Mouse (Mus musculus) liver, embryonic 16.5 days (tissue): ENCODE measurements around the gene Gm42878. TPM values are rescaled to one million over a fixed set of nuclear protein-coding genes. Genes with fewer than 3 reads are reported as not detected.

Experiments used
- ATAC-seq: fragments of 200-750 bp; cut with Nextera tagmentation; 2 replicates; pipeline ENCODE4 v1.8.0; 2017; ENCODE audit warnings: low read depth, mild to moderate bottlenecking, moderate number of reproducible peaks, moderate library complexity
- H3K27ac ChIP-seq: fragments of 300-500 bp; sonication (generic); 2 replicates; pipeline ENCODE4 v1.5.1; 2014; ENCODE audit warnings: mild to moderate bottlenecking, low read length
- H3K27me3 ChIP-seq: fragments of 300-500 bp; sonication (generic); 2 replicates; pipeline ENCODE4 v1.6.1; 2014; ENCODE audit warnings: low read depth, low read length, mixed read lengths; ENCODE audit not compliant: control insufficient read depth, insufficient read depth
- H3K36me3 ChIP-seq: fragments of 300-500 bp; sonication (generic); 2 replicates; pipeline ENCODE4 v1.6.1; 2014; ENCODE audit warnings: mild to moderate bottlenecking; ENCODE audit not compliant: control insufficient read depth, insufficient read depth
- H3K4me1 ChIP-seq: fragments of 300-500 bp; sonication (generic); 2 replicates; pipeline ENCODE4 v1.6.1; 2014; ENCODE audit warnings: low read depth, low read length, mixed read lengths; ENCODE audit not compliant: control insufficient read depth
- H3K4me2 ChIP-seq: fragments of 300-500 bp; sonication (generic); 2 replicates; pipeline ENCODE4 v1.6.1; 2014; ENCODE audit warnings: low read depth, low read length, mixed read lengths
- H3K4me3 ChIP-seq: fragments of 300-500 bp; sonication (generic); 2 replicates; pipeline ENCODE4 v1.5.1; 2014; ENCODE audit warnings: low read depth, mild to moderate bottlenecking, low read length
- H3K9ac ChIP-seq: fragments of 300-500 bp; sonication (generic); 2 replicates; pipeline ENCODE4 v1.6.1; 2014; ENCODE audit warnings: low read depth, low read length
- H3K9me3 ChIP-seq: fragments of 300-500 bp; sonication (generic); replicated peaks from 2 replicates; pipeline ENCODE4 v1.6.1; 2016; ENCODE audit warnings: low read length; ENCODE audit not compliant: control insufficient read depth
- WGBS: fragments of 180-500 bp; shearing (Covaris S2); extraction: QIAGEN DNeasy Blood & Tissue Kit; methylation state at CpG from one replicate; pipeline ENCODE4 v1.1.7; 2014; ENCODE audit not compliant: insufficient replicate concordance; 5-methylcytosine and 5-hydroxymethylcytosine counted together
- polyA plus RNA-seq: library from polyadenylated mRNA; unstranded; fragments of >200 nt; fragmentation: Nextera tagmentation; extraction: Ambion mirVana; gene quantifications from 2 replicates; pipeline ENCODE4 v1.2.1, GENCODE M21; 2015

Gene Gm42878
- polyA plus RNA-seq, 1 experiment from 2014 or later = not detected

- ATAC-seq = no peak
- 74% methylated on average over 8 of the region's 9 CpGs for WGBS
- peaks cover 12% of the 10 kb centered on the region for H3K36me3 ChIP-seq
These were observed 24.7 kb upstream of the Gm42878 start for GRCm38 (mm10) chr5:121569881-121570420.

DNA sequence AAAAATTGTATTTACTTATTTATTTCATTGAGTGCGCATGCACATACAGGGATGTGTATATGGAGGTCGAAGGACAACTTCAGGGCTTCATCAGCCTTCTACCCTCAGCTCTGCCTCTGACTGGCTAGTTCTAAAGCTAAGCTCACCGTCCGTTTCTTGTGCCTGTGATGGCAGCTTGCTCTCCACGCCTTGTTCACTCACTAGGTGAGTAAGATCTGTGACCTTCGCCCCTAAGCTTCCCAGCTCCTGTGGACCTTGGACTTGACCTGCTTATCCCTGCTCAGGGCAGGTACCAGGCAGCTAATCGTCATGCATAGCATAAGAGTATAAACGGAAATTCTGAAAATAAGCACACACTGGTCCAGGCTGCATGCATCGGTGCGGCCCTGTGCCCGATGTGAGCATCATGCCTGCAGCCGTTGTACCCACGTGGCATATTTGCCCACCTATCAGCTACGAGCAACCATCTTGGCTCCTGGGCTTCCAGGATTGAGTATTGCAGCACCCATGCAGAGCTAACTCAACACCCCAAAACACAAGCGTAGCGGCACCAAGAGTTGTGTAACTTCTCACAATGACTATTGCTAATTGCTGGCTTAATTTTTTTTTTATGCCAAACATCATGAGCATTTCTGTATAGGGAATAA is 20.9 kb upstream of the Gm42878 start:
- peak; percentile 64 for ATAC-seq
- Histone ChIP-seq H3K9me3 (no peaks in the 10 kb centered on the region), H3K27me3 (no peaks in the 10 kb centered on the region), H3K4me1 (peaks cover 3% of the 10 kb centered on the region; the same call in 1 of the 2 replicates), H3K4me2 (no peak overlapping the region), H3K27ac (no peak overlapping the region), H3K9ac (no peak overlapping the region), H3K36me3 (peaks cover 6% of the 10 kb centered on the region; the same call in 1 of the 2 replicates), H3K4me3 (no peak overlapping the region)
- WGBS = 71% methylated on average over 16 of the region's 16 CpGs

More at GRCm38 (mm10) chr5:121569881-121570420, 24.7 kb upstream of the Gm42878 start:
- Histone ChIP-seq H3K4me2 (no peak overlapping the region), H3K27ac (no peak overlapping the region), H3K27me3 (no peaks in the 10 kb centered on the region), H3K9me3 (no peaks in the 10 kb centered on the region), H3K4me3 (no peak overlapping the region), H3K9ac (no peak overlapping the region), H3K4me1 (no peaks in the 10 kb centered on the region)

DNA sequence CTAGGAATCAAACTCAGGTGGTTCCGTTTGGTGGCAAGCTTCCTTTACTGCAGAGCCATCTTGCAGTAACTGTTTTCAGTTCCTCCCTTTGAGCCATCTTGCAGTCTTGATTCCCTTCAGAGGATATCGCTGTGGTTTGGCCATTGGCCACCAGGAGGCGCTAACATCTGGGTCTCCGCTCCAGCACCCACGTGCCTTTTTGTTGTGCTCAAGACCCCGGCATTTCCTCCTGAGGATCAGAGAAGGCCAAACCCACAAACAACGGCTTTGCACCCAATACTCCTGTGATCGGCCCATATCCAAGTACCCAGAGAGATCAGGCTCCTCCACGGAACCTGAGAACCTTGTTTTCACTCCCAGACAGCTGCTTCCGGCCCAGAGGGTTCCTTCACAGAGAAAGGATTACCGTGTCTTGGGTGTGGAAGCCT is 19.2 kb upstream of the Gm42878 start:
- Histone ChIP-seq H3K4me3 (peak overlapping the region; percentile 35), H3K27ac (no peak overlapping the region), H3K9ac (no peak overlapping the region), H3K27me3 (no peaks in the 10 kb centered on the region), H3K4me1 (peaks cover 3% of the 10 kb centered on the region; the same call in 1 of the 2 replicates), H3K4me2 (peak overlapping the region; percentile 52), H3K36me3 (peaks cover 3% of the 10 kb centered on the region; the same call in 1 of the 2 replicates), H3K9me3 (no peaks in the 10 kb centered on the region)
- no peak for ATAC-seq
- WGBS = 8% methylated on average over 11 of the region's 11 CpGs

- no peaks in the 10 kb centered on the region for H3K9me3 ChIP-seq
- no peaks in the 10 kb centered on the region for H3K36me3 ChIP-seq
- ATAC-seq = no peak
- 76% methylated on average over 3 of the region's 3 CpGs for WGBS
- H3K9ac ChIP-seq = no peak overlapping the region
- no peak overlapping the region for H3K4me3 ChIP-seq
- H3K27me3 ChIP-seq = no peaks in the 10 kb centered on the region
- H3K4me1 ChIP-seq = peaks cover 3% of the 10 kb centered on the region; the same call in 1 of the 2 replicates
- no peak overlapping the region for H3K27ac ChIP-seq
- H3K4me2 ChIP-seq = no peak overlapping the region
These were observed 17.2 kb upstream of the Gm42878 start for GRCm38 (mm10) chr5:121562436-121562835.

- Histone ChIP-seq H3K9me3 (no peaks in the 10 kb centered on the region), H3K4me2 (no peak overlapping the region), H3K4me1 (peaks cover 21% of the 10 kb centered on the region), H3K27me3 (no peaks in the 10 kb centered on the region; the same call in 1 of the 2 replicates), H3K36me3 (no peaks in the 10 kb centered on the region), H3K27ac (no peak overlapping the region), H3K9ac (no peak overlapping the region), H3K4me3 (no peak overlapping the region)
- no peak for ATAC-seq
- WGBS = 78% methylated on average over 7 of the region's 7 CpGs
These were observed 3.9 kb upstream of the Gm42878 start for GRCm38 (mm10) chr5:121549196-121549595.

GRCm38 (mm10) chr5:121547084-121547483 is 1.8 kb upstream of the Gm42878 start:
- no peaks in the 10 kb centered on the region for H3K27me3 ChIP-seq
- H3K4me3 ChIP-seq = peak overlapping the region; percentile 98
- ATAC-seq = peak; percentile 31
- no peaks in the 10 kb centered on the region for H3K9me3 ChIP-seq
- H3K9ac ChIP-seq = no peak overlapping the region; the same call in 1 of the 2 replicates
- peak overlapping the region; percentile 72 for H3K4me2 ChIP-seq
- peak overlapping the region; percentile 81 for H3K27ac ChIP-seq
- 55% methylated on average over 3 of the region's 3 CpGs for WGBS
- H3K4me1 ChIP-seq = peaks cover 32% of the 10 kb centered on the region
- H3K36me3 ChIP-seq = no peaks in the 10 kb centered on the region

GRCm38 (mm10) chr5:121546530-121546895 is 1.2 kb upstream of the Gm42878 start:
- H3K4me3 ChIP-seq = peak overlapping the region; percentile 98
- peak overlapping the region; percentile 72 for H3K4me2 ChIP-seq
- WGBS = 13% methylated on average over 6 of the region's 6 CpGs
- ATAC-seq = no peak
- peak overlapping the region; percentile 81 for H3K27ac ChIP-seq
- H3K9ac ChIP-seq = peak overlapping the region; percentile 97
- H3K4me1 ChIP-seq = peaks cover 32% of the 10 kb centered on the region
- no peaks in the 10 kb centered on the region for H3K9me3 ChIP-seq
- no peaks in the 10 kb centered on the region for H3K27me3 ChIP-seq
- no peaks in the 10 kb centered on the region for H3K36me3 ChIP-seq

- peak within 1 kb of the TSS; percentile 91 for H3K27ac ChIP-seq
- 1% methylated on average over 55 of the region's 55 CpGs for WGBS
- H3K9me3 ChIP-seq = no peaks in the 10 kb centered on the region
- no peaks in the 10 kb centered on the region for H3K27me3 ChIP-seq
- peak within 1 kb of the TSS; percentile 97 for H3K9ac ChIP-seq
- peak; percentile 94 for ATAC-seq
- peak within 1 kb of the TSS; percentile 92 for H3K4me2 ChIP-seq
- H3K4me1 ChIP-seq = peaks cover 32% of the 10 kb centered on the region
- peak within 1 kb of the TSS; percentile 98 for H3K4me3 ChIP-seq
- no peaks in the 10 kb centered on the region for H3K36me3 ChIP-seq
These were observed 679 bp upstream of the Gm42878 start, which contains the start of gene Mapkapk5 for GRCm38 (mm10) chr5:121545793-121546529. TSS of gene Mapkapk5 (minus strand) at chr5:121545905.
